In genomic region chr14:119918281-119919034, GRCm38 (mm10) we compare ENCODE assay signal across 19 mouse cellular contexts.
"Had no signal": no experiment of that assay in that cellular context is flagged by ENCODE, and none has a peak within 500 bp of the region (broad histone marks: within the 10 kb centered on the region; RNA-seq: fewer than 3 reads in every experiment).

No protein-coding gene starts in this region.

- H3K9me3 ChIP-seq: intestine, embryonic 15.5 days; limb, embryonic 10.5 days; limb, embryonic 13.5 days; liver, embryonic 12.5 days; liver, embryonic 15.5 days; midbrain, embryonic 12.5 days; midbrain, embryonic 15.5 days; neural tube, embryonic 12.5 days; neural tube, embryonic 15.5 days had no signal

- DNase-seq: kidney, adult 18-20 months; kidney, adult 9 months; layer of hippocampus, adult 9-11 months; liver; lung, adult 2 months; thymus, adult 2 months; thymus, postnatal 14 days; thymus, postnatal 4 days had no signal

- H3K27ac ChIP-seq: intestine, embryonic 15.5 days; layer of hippocampus, adult 2 months; limb, embryonic 10.5 days; limb, embryonic 13.5 days; liver, embryonic 12.5 days; liver, embryonic 15.5 days; macrophage; midbrain, embryonic 12.5 days; midbrain, embryonic 15.5 days; neural tube, embryonic 12.5 days; neural tube, embryonic 15.5 days had no signal

- ATAC-seq: intestine, embryonic 15.5 days; liver, embryonic 12.5 days; midbrain, embryonic 15.5 days had no signal

- H3K4me2 ChIP-seq: intestine, embryonic 15.5 days; limb, embryonic 13.5 days; liver, embryonic 12.5 days; liver, embryonic 15.5 days; midbrain, embryonic 12.5 days; midbrain, embryonic 15.5 days; neural tube, embryonic 12.5 days; neural tube, embryonic 15.5 days had no signal

- H3K9ac ChIP-seq: intestine, embryonic 15.5 days; limb, embryonic 13.5 days; liver, embryonic 12.5 days; liver, embryonic 15.5 days; midbrain, embryonic 12.5 days; midbrain, embryonic 15.5 days; neural tube, embryonic 12.5 days; neural tube, embryonic 15.5 days had no signal

- H3K27me3 ChIP-seq: intestine, embryonic 15.5 days; limb, embryonic 13.5 days; liver, embryonic 12.5 days; liver, embryonic 15.5 days; midbrain, embryonic 12.5 days; midbrain, embryonic 15.5 days; neural tube, embryonic 12.5 days; neural tube, embryonic 15.5 days had no signal

- H3K4me1 ChIP-seq: intestine, embryonic 15.5 days; limb, embryonic 10.5 days; limb, embryonic 13.5 days; liver, embryonic 12.5 days; liver, embryonic 15.5 days; midbrain, embryonic 12.5 days; midbrain, embryonic 15.5 days; neural tube, embryonic 12.5 days had no signal

- H3K36me3 ChIP-seq: intestine, embryonic 15.5 days; limb, embryonic 10.5 days; limb, embryonic 13.5 days; liver, embryonic 12.5 days; liver, embryonic 15.5 days; midbrain, embryonic 12.5 days; midbrain, embryonic 15.5 days; neural tube, embryonic 12.5 days; neural tube, embryonic 15.5 days had no signal

- H3K4me3 ChIP-seq: intestine, embryonic 15.5 days; layer of hippocampus, adult 2 months; limb, embryonic 10.5 days; limb, embryonic 13.5 days; liver, embryonic 12.5 days; liver, embryonic 15.5 days; midbrain, embryonic 12.5 days; midbrain, embryonic 15.5 days; neural tube, embryonic 12.5 days; neural tube, embryonic 15.5 days had no signal
